Mouse (Mus musculus) megakaryocyte, embryonic 14.5 days (primary cell): Measurements from ENCODE around the gene Vps39. TPM values are rescaled to one million over a fixed set of nuclear protein-coding genes. Genes with fewer than 3 reads are reported as not detected.

ENCODE experiments used
- H3K27me3 ChIP-seq: replicated peaks from 2 replicates; pipeline ENCODE3; 2012; ENCODE audit warnings: inconsistent platforms
- H3K36me3 ChIP-seq: replicated peaks from 2 replicates; pipeline ENCODE3; 2012; ENCODE audit warnings: low read length, inconsistent platforms, mixed read lengths
- H3K4me1 ChIP-seq: 2 replicates; pipeline ENCODE4 v1.6.1; 2012; ENCODE audit warnings: inconsistent platforms
- H3K4me3 ChIP-seq: replicated peaks from 2 replicates; pipeline ENCODE3; 2012; ENCODE audit warnings: moderate library complexity, mild to moderate bottlenecking, inconsistent platforms
- H3K9me3 ChIP-seq: 2 replicates; pipeline ENCODE4 v1.6.1; 2012; ENCODE audit warnings: inconsistent platforms
- FLI1 ChIP-seq: IDR thresholded peaks from 2 replicates; pipeline ENCODE4 v1.6.1; 2012; ENCODE audit warnings: low read length, inconsistent platforms, mixed read lengths
- GATA1 ChIP-seq: IDR thresholded peaks from 3 replicates; pipeline ENCODE4 v1.6.1; 2012; ENCODE audit warnings: mixed read lengths, low read length, inconsistent platforms, borderline replicate concordance
- polyA plus RNA-seq: library from polyadenylated mRNA; stranded (reverse); fragments of >175 nt; gene quantifications from 2 replicates; pipeline ENCODE4 v1.2.3, GENCODE M21; 2012; ENCODE audit warnings: low replicate concordance; ENCODE audit not compliant: insufficient read depth

Vps39 gene
- polyA plus RNA-seq, 1 experiment, result 4.7 TPM

DNA sequence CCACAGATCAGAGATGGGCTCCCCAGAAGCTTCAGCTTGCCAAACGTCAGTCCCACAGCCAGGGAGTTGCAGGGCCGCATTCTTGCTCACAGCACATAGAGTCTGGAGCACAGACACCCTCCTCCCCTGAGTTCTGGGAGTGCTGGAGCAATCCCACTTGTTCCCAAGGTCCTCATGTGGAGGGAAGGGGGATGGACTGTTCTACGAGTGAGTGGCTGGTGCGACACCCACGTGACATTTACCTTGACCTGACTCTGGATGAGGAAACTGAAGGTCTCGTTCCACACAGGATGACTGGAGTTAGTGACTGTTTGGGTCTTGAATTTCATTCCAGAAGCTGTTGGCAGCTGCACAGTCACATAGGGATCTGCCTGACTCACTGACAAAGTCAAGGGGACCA lies 69.4 kb downstream of the Vps39 start:
- Histone ChIP-seq H3K9me3 (no peaks in the 10 kb centered on the region), H3K27me3 (peaks cover 61% of the 10 kb centered on the region), H3K36me3 (no peaks in the 10 kb centered on the region), H3K4me1 (peaks cover 6% of the 10 kb centered on the region; the same call in 1 of the 2 replicates), H3K4me3 (no peak overlapping the region)
- no peak for TF ChIP-seq FLI1
- no peak for TF ChIP-seq GATA1

DNA sequence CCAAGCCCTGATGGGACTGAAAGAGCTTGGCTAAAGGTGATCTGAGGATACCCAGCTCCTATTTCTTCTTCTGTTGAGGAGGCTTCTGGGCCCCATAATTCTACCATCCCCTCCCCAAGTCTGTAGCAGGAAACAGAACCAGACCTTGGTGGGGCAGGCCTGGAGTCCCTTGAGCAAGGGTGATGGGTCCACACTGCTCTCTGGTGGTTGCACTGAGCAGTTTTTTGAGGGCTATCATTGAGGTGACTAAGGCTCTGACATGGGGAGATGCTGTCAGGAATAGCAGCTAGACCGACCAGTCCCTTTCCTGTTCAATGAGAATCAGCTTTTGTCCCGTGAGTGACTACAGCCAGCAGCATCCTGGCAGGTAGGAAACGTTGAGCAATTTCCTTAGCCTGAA lies 71.7 kb downstream of the Vps39 start:
- no peaks in the 10 kb centered on the region for H3K9me3 ChIP-seq
- peaks cover 6% of the 10 kb centered on the region; the same call in 1 of the 2 replicates for H3K4me1 ChIP-seq
- H3K27me3 ChIP-seq, result peaks cover 62% of the 10 kb centered on the region
- H3K4me3 ChIP-seq, result no peak overlapping the region
- H3K36me3 ChIP-seq, result no peaks in the 10 kb centered on the region
- TF ChIP-seq GATA1, result no peak
- no peak for TF ChIP-seq FLI1

DNA sequence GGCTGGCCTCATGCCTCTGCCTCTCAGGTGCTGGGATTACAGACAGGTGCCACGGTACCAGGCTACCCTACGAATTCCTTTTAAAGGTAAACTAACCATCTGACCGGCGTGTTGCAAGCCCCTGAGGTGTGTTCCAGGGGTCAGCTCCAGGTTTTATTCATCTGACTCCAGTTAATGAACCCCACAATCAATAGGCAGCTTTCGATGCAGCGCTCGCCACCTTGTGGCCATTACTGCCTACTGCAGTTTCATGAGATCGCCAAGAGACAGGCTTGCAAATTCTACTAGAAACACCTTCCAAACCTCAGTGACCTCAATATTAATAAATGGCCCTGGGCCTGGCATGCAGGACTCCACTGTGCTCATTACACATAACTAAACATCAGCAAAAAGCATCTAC lies 73.0 kb downstream of the Vps39 start:
- Histone ChIP-seq H3K4me1 (peaks cover 6% of the 10 kb centered on the region; the same call in 1 of the 2 replicates), H3K27me3 (peaks cover 61% of the 10 kb centered on the region), H3K4me3 (no peak overlapping the region), H3K36me3 (no peaks in the 10 kb centered on the region), H3K9me3 (no peaks in the 10 kb centered on the region)
- TF ChIP-seq GATA1, result no peak
- no peak for TF ChIP-seq FLI1

DNA sequence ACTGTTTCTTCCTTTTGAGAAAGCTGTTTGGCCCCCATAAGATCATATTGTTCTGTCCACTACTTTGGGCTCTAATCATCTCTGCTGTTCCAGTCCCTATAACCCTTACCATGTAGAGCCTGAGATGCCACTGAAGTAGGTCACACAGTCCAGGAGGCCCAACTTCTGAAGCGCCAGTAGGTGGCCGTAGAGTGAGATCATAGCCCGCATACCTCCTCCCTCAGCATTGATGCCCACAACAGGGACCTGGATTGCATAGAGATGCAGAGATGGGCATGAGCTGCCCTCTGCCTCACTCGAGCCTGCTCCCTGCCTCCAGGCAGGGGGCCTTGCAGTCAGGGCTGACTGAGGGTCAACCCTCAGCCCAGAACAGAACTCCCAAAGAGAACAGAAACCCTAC lies 76.0 kb downstream of the Vps39 start:
- TF ChIP-seq GATA1 (no peak), FLI1 (no peak)

DNA sequence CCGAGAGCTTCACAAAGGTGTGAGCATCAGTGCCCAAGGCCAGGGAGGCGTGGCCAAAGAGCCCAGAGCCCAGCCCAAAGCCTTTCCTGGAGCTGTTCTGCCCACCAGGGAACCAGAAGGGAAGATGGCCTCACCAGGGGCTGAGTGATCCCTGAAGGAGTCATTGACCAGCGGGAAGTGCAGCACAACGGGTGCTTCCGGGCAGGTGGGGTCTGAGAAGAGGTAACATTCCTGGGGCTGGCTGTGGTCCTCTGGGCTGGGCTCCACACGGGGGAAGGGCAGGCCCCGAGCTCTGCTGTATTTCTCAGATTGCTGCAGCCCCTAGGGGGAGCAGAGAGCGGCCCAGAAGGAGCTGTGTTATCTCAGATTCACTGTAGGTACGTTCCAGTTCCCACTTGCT lies 84.3 kb downstream of the Vps39 start:
- no peak for TF ChIP-seq FLI1
- Histone ChIP-seq H3K36me3 (no peaks in the 10 kb centered on the region), H3K9me3 (no peaks in the 10 kb centered on the region), H3K4me1 (peaks cover 6% of the 10 kb centered on the region), H3K27me3 (peaks cover 60% of the 10 kb centered on the region), H3K4me3 (no peak overlapping the region)

More for the DNA sequence above, 76.0 kb downstream of the Vps39 start:
- Histone ChIP-seq H3K4me1 (peaks cover 6% of the 10 kb centered on the region; the same call in 1 of the 2 replicates), H3K9me3 (no peaks in the 10 kb centered on the region), H3K4me3 (no peak overlapping the region), H3K36me3 (no peaks in the 10 kb centered on the region), H3K27me3 (peaks cover 55% of the 10 kb centered on the region)

Other genes starting within 250 kb of the Vps39 start
- gene Ehd4, start 198.5 kb downstream of the Vps39 start, polyA plus RNA-seq, result 55.8 and 61.8 TPM in 2 replicates
- 0.07 TPM in 1 of 2 replicates, not detected in the other for gene Pla2g4e, start 107.8 kb downstream of the Vps39 start, polyA plus RNA-seq
- gene Pla2g4d, start 63.9 kb downstream of the Vps39 start, polyA plus RNA-seq, result 0.03 TPM in 1 of 2 replicates, not detected in the other
- 0.04 TPM in 1 of 2 replicates, not detected in the other for gene Pla2g4f, start 39.0 kb downstream of the Vps39 start, polyA plus RNA-seq
- gene Ganc, start 50.8 kb upstream of the Vps39 start, polyA plus RNA-seq, result 0.86 TPM in 1 of 2 replicates, not detected in the other
- gene Tmem87a, start 51.0 kb upstream of the Vps39 start, polyA plus RNA-seq, result 0.91 TPM in 1 of 2 replicates, not detected in the other
- 9.7 and 29.4 TPM in 2 replicates for gene Capn3, start 102.9 kb upstream of the Vps39 start, polyA plus RNA-seq
- 1.5 and 7.7 TPM in 2 replicates for gene Zfp106, start 210.7 kb upstream of the Vps39 start, polyA plus RNA-seq
- 4.7 and 18.1 TPM in 2 replicates for gene Snap23, start 214.5 kb upstream of the Vps39 start, polyA plus RNA-seq